Mouse (Mus musculus) small intestine, adult 2 months (tissue): ENCODE results near the gene Rab44.

Source experiments
- CTCF ChIP-seq: fragments of 200-500 bp; IDR thresholded peaks from 2 replicates; pipeline ENCODE4 v1.5.1; 2012; ENCODE audit warnings: low read depth, mild to moderate bottlenecking, control low read depth, inconsistent platforms, low read length, moderate library complexity, mixed read lengths; ENCODE audit not compliant: insufficient replicate concordance, insufficient read length; ENCODE audit errors: extremely low read depth
- POLR2A ChIP-seq: fragments of 200-500 bp; IDR thresholded peaks from 2 replicates; pipeline ENCODE4 v1.6.1; 2012; ENCODE audit warnings: low read depth, mild to moderate bottlenecking, control low read depth, inconsistent platforms, low read length, moderate library complexity

DNA sequence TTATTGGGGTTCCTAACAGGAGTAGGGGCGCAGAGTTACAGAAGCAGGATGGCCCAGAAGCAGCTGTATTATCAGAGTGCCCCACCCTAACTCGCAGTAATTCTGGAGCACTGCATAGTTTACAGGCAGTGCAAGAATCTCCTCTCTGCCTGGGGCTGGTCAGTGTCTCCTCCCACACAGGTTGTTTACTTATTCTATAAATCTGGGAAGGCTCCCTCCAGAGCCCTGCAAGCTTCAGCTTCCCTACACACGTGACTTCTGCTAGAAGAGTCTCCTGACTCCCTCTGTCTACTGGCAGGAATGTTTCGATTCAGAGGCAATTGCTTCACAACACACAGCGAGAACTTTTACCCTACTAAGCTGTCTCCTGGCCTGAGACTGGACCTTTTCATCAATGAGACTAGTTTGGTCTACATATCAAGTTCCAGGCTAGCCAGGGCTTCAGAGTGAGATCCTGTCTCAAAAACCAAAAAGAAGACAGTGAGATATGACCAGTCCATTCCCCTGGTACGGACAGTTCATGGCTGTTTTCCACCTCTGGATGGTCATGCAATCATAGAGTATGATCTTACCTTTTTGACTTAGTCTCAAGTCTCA is 9.7 kb downstream of the Rab44 start:
- TF ChIP-seq CTCF (no peak), POLR2A (no peak)
